Mouse (Mus musculus) hindbrain, embryonic 14.5 days (tissue): ENCODE results near the gene Akap13. TPM values are rescaled to one million over a fixed set of nuclear protein-coding genes. Genes with fewer than 3 reads are reported as not detected.
A peak's percentile ranks its signal among the peaks of the same experiment; 100 is the strongest.

ENCODE experiments used
- ATAC-seq: fragments of 200-750 bp; cut with Nextera tagmentation; 2 replicates; pipeline ENCODE4 v1.8.0; 2017; ENCODE audit warnings: moderate number of reproducible peaks, mild to moderate bottlenecking, moderate TSS enrichment, moderate library complexity; ENCODE audit not compliant: low FRiP score
- DNase-seq: peaks from one replicate; pipeline ENCODE4 v3.0.0-alpha.2; 2015; ENCODE audit warnings: low spot score
- H3K27ac ChIP-seq: fragments of 300-500 bp; sonication (generic); 2 replicates; pipeline ENCODE4 v1.5.1; 2014; ENCODE audit warnings: mild to moderate bottlenecking, moderate library complexity
- H3K27me3 ChIP-seq: fragments of 300-500 bp; sonication (generic); 2 replicates; pipeline ENCODE4 v1.6.1; 2014; ENCODE audit warnings: mild to moderate bottlenecking, low read length, mixed read lengths; ENCODE audit not compliant: control insufficient read depth, insufficient read depth
- H3K36me3 ChIP-seq: fragments of 300-500 bp; sonication (generic); replicated peaks from 2 replicates; pipeline ENCODE4 v1.6.1; 2014; ENCODE audit not compliant: control insufficient read depth, insufficient read depth
- H3K4me1 ChIP-seq: fragments of 300-500 bp; sonication (generic); replicated peaks from 2 replicates; pipeline ENCODE4 v1.6.1; 2014; ENCODE audit warnings: antibody characterized with exemption, low read length, mixed read lengths; ENCODE audit not compliant: control insufficient read depth, insufficient read depth
- H3K4me2 ChIP-seq: fragments of 300-500 bp; sonication (generic); replicated peaks from 2 replicates; pipeline ENCODE4 v1.6.1; 2014; ENCODE audit warnings: mild to moderate bottlenecking, moderate library complexity
- H3K4me3 ChIP-seq: fragments of 300-500 bp; sonication (generic); replicated peaks from 2 replicates; pipeline ENCODE4 v1.5.1; 2014; ENCODE audit warnings: mild to moderate bottlenecking, low read length
- H3K9ac ChIP-seq: fragments of 300-500 bp; sonication (generic); 2 replicates; pipeline ENCODE4 v1.6.1; 2014
- H3K9me3 ChIP-seq: fragments of 300-500 bp; sonication (generic); 2 replicates; pipeline ENCODE4 v1.6.1; 2016; ENCODE audit warnings: low read length; ENCODE audit not compliant: control insufficient read depth
- WGBS: fragments of 180-500 bp; shearing (Covaris S2); extraction: QIAGEN DNeasy Blood & Tissue Kit; methylation state at CpG from one replicate; pipeline ENCODE4 v1.1.7; 2014; 5-methylcytosine and 5-hydroxymethylcytosine counted together
- microRNA-seq: library from miRNA; unstranded; fragments of <30 nt; microRNA quantifications from one replicate; pipeline ENCODE4, GENCODE M21; 2016
- polyA plus RNA-seq: library from polyadenylated mRNA; unstranded; fragments of >200 nt; fragmentation: Nextera tagmentation; extraction: Ambion mirVana; gene quantifications from 2 replicates; pipeline ENCODE4 v1.2.1, GENCODE M21; 2014

The Akap13 gene
- polyA plus RNA-seq, 1 experiment from 2014 or later: 19.8 TPM

DNA sequence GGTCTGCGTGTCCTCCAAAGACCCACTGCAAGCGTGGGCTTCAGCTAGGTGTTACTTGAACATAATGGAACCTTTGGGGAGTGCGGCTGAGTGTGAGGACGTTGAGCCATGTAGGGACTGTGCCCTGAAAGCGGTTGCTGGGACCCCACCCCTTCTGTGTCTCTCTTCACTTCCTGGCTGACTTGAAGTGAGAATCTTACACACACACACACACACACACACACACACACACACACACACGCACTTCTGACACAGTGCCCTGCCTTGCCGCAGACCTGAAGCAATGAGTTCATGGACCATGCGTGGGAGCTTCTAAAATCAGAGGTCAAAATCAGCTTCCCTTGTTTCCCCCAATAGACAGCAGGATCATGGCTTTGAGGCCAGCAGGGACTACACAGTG lies 339.8 kb downstream of the Akap13 start:
- WGBS: 88% methylated on average over 8 of the region's 8 CpGs
- no peak overlapping the region for H3K9ac ChIP-seq
- DNase-seq: no peak

DNA sequence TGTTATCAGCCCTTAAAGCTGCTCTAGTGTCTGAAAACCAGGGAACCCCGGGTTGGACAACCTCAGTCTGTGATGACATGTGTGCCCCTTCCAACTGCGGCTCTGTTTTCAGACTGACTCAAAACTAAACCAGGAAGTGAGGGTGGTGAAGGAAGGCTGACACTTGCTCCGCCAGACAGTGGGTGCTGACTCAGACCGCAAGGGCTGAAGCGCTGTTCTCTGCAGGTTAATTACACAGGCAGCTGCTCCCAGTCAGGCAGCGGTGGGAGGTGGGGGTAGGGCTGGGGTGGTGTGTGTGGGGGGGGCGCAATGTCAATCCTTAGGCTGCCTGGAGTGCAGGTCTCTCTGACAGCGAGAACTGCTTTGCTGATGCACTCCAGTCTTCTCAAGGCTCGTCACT lies 341.1 kb downstream of the Akap13 start:
- no peaks in the 10 kb centered on the region for H3K4me1 ChIP-seq
- DNase-seq: no peak
- no peaks in the 10 kb centered on the region for H3K36me3 ChIP-seq
- no peak overlapping the region for H3K9ac ChIP-seq
- H3K4me2 ChIP-seq: no peak overlapping the region; the same call in 1 of the 2 replicates
- ATAC-seq: peak; percentile 27; the same call in 1 of the 2 replicates
- H3K27me3 ChIP-seq: no peaks in the 10 kb centered on the region
- no peak overlapping the region for H3K27ac ChIP-seq
- no peaks in the 10 kb centered on the region for H3K9me3 ChIP-seq
- no peak overlapping the region for H3K4me3 ChIP-seq
- 28% methylated on average over 9 of the region's 9 CpGs for WGBS

More for the DNA sequence above, 339.8 kb downstream of the Akap13 start:
- H3K4me3 ChIP-seq: no peak overlapping the region
- ATAC-seq: no peak
- no peaks in the 10 kb centered on the region for H3K9me3 ChIP-seq
- no peaks in the 10 kb centered on the region for H3K27me3 ChIP-seq
- H3K4me1 ChIP-seq: no peaks in the 10 kb centered on the region
- no peak overlapping the region for H3K27ac ChIP-seq
- no peaks in the 10 kb centered on the region for H3K36me3 ChIP-seq
- H3K4me2 ChIP-seq: no peak overlapping the region

DNA sequence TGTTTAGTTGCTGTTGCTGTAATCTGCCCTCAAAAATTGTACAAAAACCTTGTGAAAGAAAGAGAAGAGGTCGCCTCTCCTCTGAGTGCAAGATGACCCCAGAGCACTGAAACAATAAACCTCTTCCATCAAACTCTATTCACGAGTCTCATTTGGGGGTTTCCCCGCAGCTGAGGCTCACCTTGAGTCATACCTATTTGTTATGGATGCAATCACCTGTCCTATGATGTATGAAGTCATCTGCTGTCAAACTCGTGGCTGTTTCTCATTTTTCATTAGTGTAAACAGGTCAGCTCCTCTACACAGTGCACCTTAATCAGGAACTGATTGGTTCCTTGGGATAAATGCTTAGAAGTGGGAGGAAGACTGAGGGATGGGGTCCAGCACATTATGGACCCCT lies 345.2 kb downstream of the Akap13 start:
- 77% methylated on average over 4 of the region's 4 CpGs for WGBS
- no peaks in the 10 kb centered on the region for H3K36me3 ChIP-seq
- no peak overlapping the region for H3K27ac ChIP-seq
- H3K9me3 ChIP-seq: no peaks in the 10 kb centered on the region
- ATAC-seq: no peak
- no peak overlapping the region for H3K9ac ChIP-seq
- no peak for DNase-seq
- H3K4me2 ChIP-seq: no peak overlapping the region
- H3K27me3 ChIP-seq: no peaks in the 10 kb centered on the region
- H3K4me3 ChIP-seq: no peak overlapping the region
- no peaks in the 10 kb centered on the region for H3K4me1 ChIP-seq

DNA sequence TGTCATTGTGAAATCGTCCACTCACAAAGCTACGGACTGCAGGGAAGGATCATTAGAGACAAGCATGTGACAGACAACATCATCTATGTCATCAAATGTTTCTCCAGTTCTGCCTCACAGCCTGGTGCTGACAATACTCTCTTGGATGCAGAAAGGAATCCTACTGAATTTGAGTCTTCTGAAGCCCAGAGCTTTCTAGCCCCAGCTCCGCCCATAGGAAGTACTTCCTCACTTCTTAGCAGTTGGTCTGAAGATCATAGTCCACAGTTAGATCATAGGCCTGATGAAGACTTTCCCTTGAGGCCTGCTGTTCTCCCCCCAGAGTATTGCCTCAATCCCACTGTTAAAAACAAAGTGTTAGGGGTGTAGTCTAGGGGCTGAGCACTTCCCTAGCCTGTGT lies 345.7 kb downstream of the Akap13 start:
- no peak overlapping the region for H3K9ac ChIP-seq
- no peaks in the 10 kb centered on the region for H3K27me3 ChIP-seq
- ATAC-seq (no peak), DNase-seq (no peak)
- no peaks in the 10 kb centered on the region for H3K9me3 ChIP-seq
- H3K27ac ChIP-seq: no peak overlapping the region
- no peak overlapping the region for H3K4me3 ChIP-seq
- WGBS: 85% methylated on average over 3 of the region's 3 CpGs
- no peak overlapping the region for H3K4me2 ChIP-seq
- no peaks in the 10 kb centered on the region for H3K36me3 ChIP-seq
- no peaks in the 10 kb centered on the region; the same call in 1 of the 2 replicates for H3K4me1 ChIP-seq

DNA sequence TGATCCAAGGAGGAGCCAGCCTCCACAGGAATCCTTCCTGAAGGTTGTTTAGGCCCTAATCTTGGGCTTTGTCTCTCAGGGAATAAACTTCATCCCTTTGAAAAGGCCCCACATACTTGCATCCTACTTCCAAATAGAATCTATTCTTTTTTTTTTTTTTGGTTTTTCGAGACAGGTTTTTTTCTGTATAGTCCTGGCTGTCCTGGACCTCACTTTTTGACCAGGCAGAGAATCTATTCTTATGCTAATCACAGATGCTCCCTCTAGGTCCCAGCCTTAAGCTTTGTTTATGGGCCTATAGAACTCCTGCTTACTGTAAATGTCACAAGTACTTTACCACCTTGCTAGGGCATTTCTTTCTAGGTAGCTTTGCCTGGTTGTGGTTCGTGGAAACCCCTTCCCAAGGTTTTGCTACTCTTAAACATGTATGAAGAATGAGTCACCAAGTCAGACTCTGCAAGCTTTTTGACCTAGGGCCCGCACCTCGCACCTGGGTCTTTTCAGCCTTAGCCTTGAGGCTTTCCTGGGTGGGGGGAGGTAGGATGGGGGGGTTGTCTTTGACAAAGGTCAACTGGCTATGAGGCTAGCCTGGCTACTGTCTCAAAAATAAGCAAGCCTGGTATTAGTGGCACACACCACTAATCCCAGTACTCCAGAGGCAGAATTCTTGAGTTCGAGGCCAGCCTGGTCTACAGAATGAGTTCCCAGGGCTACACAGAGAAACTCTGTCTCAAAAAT lies 346.5 kb downstream of the Akap13 start:
- H3K27ac ChIP-seq: no peak overlapping the region

DNA sequence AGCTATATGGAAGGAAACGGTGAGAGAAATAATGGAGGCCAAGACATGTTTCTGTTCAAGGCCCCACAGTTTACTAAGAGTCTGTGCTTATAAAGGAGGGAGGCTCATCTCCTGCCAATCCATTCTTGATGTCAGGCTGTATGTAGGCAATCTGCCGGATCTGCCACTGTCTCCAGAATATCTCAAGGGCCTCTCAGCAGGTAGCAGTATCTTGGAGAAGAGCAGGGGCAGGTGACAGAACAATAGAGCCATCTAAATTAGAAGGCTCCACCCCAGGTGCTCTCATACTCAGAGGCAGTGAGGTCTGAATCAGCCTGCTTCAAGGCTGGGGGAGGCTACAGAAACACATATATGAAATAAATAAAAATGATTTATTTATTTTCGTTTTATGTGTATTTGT lies 347.6 kb downstream of the Akap13 start:
- Histone ChIP-seq H3K9me3 (no peaks in the 10 kb centered on the region), H3K4me2 (no peak overlapping the region), H3K36me3 (no peaks in the 10 kb centered on the region), H3K27me3 (no peaks in the 10 kb centered on the region), H3K4me1 (no peaks in the 10 kb centered on the region; the same call in 1 of the 2 replicates), H3K4me3 (no peak overlapping the region), H3K9ac (no peak overlapping the region), H3K27ac (no peak overlapping the region)
- ATAC-seq (no peak), DNase-seq (no peak)
- 68% methylated on average over 3 of the region's 3 CpGs for WGBS

More for the DNA sequence above, 346.5 kb downstream of the Akap13 start:
- H3K9me3 ChIP-seq: no peaks in the 10 kb centered on the region
- no peak for DNase-seq
- H3K36me3 ChIP-seq: no peaks in the 10 kb centered on the region
- no peak overlapping the region for H3K4me2 ChIP-seq
- no peak overlapping the region for H3K4me3 ChIP-seq
- H3K4me1 ChIP-seq: no peaks in the 10 kb centered on the region; the same call in 1 of the 2 replicates
- 86% methylated on average over 5 of the region's 5 CpGs for WGBS
- no peak overlapping the region for H3K9ac ChIP-seq
- no peak for ATAC-seq
- no peaks in the 10 kb centered on the region for H3K27me3 ChIP-seq

Small RNAs within 50 kb of the gene (microRNA-seq; reads per million reads assigned to microRNA genes)
- not detected for gene Gm23251

Other genes with a start within 250 kb of the Akap13 start
- 20.0 and 23.8 TPM in 2 replicates for gene Sv2b, start 146.3 kb upstream of the Akap13 start, polyA plus RNA-seq